Mouse (Mus musculus) kidney, adult 2 months (tissue): ENCODE measurements at regions not wholly inside any gene's neighbourhood (a gene's known extent, or its start where the extent isn't known, plus 50 kb on each side); places are given as distances from the start of the nearest gene placed in this dataset.
A peak's percentile ranks its signal among the peaks of the same experiment; 100 is the strongest.

ENCODE experiments used
- DNase-seq: peaks from one replicate; pipeline ENCODE4 v3.0.0; 2021
- H3K27ac ChIP-seq: fragments of 200-500 bp; 2 replicates; pipeline ENCODE4 v1.5.1; 2012; ENCODE audit warnings: low read depth, low read length, control low read depth, inconsistent platforms; ENCODE audit not compliant: insufficient read depth
- H3K27me3 ChIP-seq: fragments of 200-500 bp; replicated peaks from 2 replicates; pipeline ENCODE4 v1.6.1; 2012; ENCODE audit warnings: mild to moderate bottlenecking, moderate library complexity, low read length, inconsistent platforms; ENCODE audit not compliant: control insufficient read depth, insufficient read depth
- H3K36me3 ChIP-seq: fragments of 200-500 bp; 2 replicates; pipeline ENCODE4 v1.6.1; 2012; ENCODE audit warnings: mild to moderate bottlenecking, moderate library complexity, low read length, inconsistent platforms; ENCODE audit not compliant: control insufficient read depth, insufficient read depth
- H3K4me1 ChIP-seq: fragments of 200-500 bp; 2 replicates; pipeline ENCODE4 v1.6.1; 2011; ENCODE audit warnings: low read length; ENCODE audit not compliant: control insufficient read depth, insufficient read depth
- H3K4me3 ChIP-seq: fragments of 200-500 bp; 2 replicates; pipeline ENCODE4 v1.5.1; 2011; ENCODE audit warnings: mild to moderate bottlenecking, low read depth, low read length, control low read depth; ENCODE audit not compliant: insufficient read depth
- CTCF ChIP-seq: fragments of 200-500 bp; conservative IDR thresholded peaks from 2 replicates; pipeline ENCODE4 v1.5.1; 2011; ENCODE audit warnings: low read depth, mild to moderate bottlenecking, control low read depth, low read length, moderate library complexity, mixed read lengths; ENCODE audit not compliant: insufficient read depth, insufficient read length
- POLR2A ChIP-seq: fragments of 200-500 bp; IDR thresholded peaks from one replicate; pipeline ENCODE4 v1.6.1; 2011; ENCODE audit warnings: low read depth, low read length, control low read depth
- WGBS: fragments of 180-500 bp; shearing (Covaris S2); methylation state at CpG from one replicate; pipeline ENCODE4 v1.1.7; 2018; 5-methylcytosine and 5-hydroxymethylcytosine counted together

GRCm38 (mm10) chr13:16315689-16316088 lies 304.0 kb downstream of the Inhba start:
- no peaks in the 10 kb centered on the region for H3K36me3 ChIP-seq
- DNase-seq = no peak
- no peak overlapping the region for H3K4me3 ChIP-seq
- TF ChIP-seq CTCF = no peak
- no peak for TF ChIP-seq POLR2A
- H3K4me1 ChIP-seq = no peaks in the 10 kb centered on the region
- 94% methylated on average over 2 of the region's 2 CpGs for WGBS
- no peak overlapping the region for H3K27ac ChIP-seq
- no peaks in the 10 kb centered on the region for H3K27me3 ChIP-seq

- Histone ChIP-seq H3K27ac (no peak overlapping the region), H3K4me3 (no peak overlapping the region), H3K4me1 (no peaks in the 10 kb centered on the region), H3K36me3 (no peaks in the 10 kb centered on the region), H3K27me3 (no peaks in the 10 kb centered on the region)
- 56% methylated on average over 2 of the region's 2 CpGs for WGBS
- TF ChIP-seq CTCF (no peak), POLR2A (no peak)
- DNase-seq = peak; percentile 89
Observed at GRCm38 (mm10) chr13:16316581-16316980, 304.9 kb downstream of the Inhba start.

GRCm38 (mm10) chr13:16317412-16317811 lies 305.8 kb downstream of the Inhba start:
- 43% methylated on average over 3 of the region's 3 CpGs for WGBS

DNA sequence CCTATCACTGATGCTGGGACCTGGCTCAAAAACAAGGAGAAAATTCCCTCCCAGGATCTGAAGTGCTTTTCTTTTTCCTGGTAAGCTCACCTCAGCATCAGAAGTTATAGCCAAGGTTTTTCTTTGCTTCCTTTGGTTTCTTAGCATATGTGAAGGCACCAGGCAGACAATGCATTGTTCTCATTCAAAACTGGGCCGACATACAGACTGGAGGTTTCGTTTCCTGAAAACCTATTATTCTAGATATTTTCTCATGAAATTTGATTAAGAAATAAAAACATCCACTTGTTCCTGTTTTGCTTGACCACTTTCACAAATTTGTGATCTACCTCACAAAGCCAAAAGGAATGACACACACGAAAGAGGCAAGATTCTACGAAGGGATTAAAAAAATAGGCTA lies 308.7 kb downstream of the Inhba start:
- Histone ChIP-seq H3K27ac (no peak overlapping the region), H3K4me3 (no peak overlapping the region), H3K36me3 (no peaks in the 10 kb centered on the region), H3K4me1 (no peaks in the 10 kb centered on the region), H3K27me3 (no peaks in the 10 kb centered on the region)
- no peak for TF ChIP-seq POLR2A
- no peak for TF ChIP-seq CTCF
- DNase-seq = no peak
- WGBS = 83% methylated on average over 4 of the region's 4 CpGs

More at GRCm38 (mm10) chr13:16317412-16317811, 305.8 kb downstream of the Inhba start:
- no peak overlapping the region for H3K4me3 ChIP-seq
- H3K36me3 ChIP-seq = no peaks in the 10 kb centered on the region
- no peaks in the 10 kb centered on the region for H3K27me3 ChIP-seq
- no peak for TF ChIP-seq POLR2A
- TF ChIP-seq CTCF = no peak
- no peaks in the 10 kb centered on the region for H3K4me1 ChIP-seq
- no peak overlapping the region for H3K27ac ChIP-seq
- no peak for DNase-seq

DNA sequence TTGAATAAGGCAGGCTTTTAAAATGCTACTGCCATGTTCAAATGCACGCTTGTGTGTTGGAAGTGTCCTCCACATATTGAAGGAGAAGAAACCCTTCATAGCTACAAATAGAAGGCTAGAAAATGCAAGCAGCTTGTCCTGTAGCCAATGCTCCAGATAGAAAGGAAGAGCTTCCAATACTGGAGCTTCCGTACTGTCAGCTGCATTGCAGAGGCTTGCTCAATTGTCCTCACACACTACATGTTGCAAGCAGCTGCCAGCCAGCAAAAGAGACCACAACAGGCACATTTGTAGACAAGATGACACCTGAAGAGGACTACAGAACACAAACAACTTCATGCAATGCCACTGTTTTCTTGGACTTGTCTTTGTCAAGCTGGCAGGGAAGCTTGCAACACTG lies 314.0 kb downstream of the Inhba start:
- TF ChIP-seq CTCF (no peak), POLR2A (no peak)
- no peaks in the 10 kb centered on the region for H3K4me1 ChIP-seq
- H3K27me3 ChIP-seq = no peaks in the 10 kb centered on the region
- no peak overlapping the region for H3K4me3 ChIP-seq
- WGBS = 95% methylated on average over 2 of the region's 2 CpGs
- DNase-seq = no peak
- no peak overlapping the region for H3K27ac ChIP-seq
- H3K36me3 ChIP-seq = no peaks in the 10 kb centered on the region

GRCm38 (mm10) chr13:16341727-16342126 lies 330.1 kb downstream of the Inhba start:
- TF ChIP-seq POLR2A = no peak
- Histone ChIP-seq H3K27me3 (no peaks in the 10 kb centered on the region), H3K36me3 (no peaks in the 10 kb centered on the region), H3K27ac (no peak overlapping the region), H3K4me3 (no peak overlapping the region), H3K4me1 (no peaks in the 10 kb centered on the region)
- DNase-seq = no peak
- 93% methylated on average over 1 of the region's 1 CpGs for WGBS

GRCm38 (mm10) chr13:16342171-16342570 lies 330.5 kb downstream of the Inhba start:
- Histone ChIP-seq H3K4me3 (no peak overlapping the region), H3K36me3 (no peaks in the 10 kb centered on the region), H3K4me1 (no peaks in the 10 kb centered on the region), H3K27me3 (no peaks in the 10 kb centered on the region), H3K27ac (no peak overlapping the region)
- TF ChIP-seq POLR2A (no peak), CTCF (no peak)
- 70% methylated on average over 4 of the region's 4 CpGs for WGBS
- DNase-seq = peak; percentile 5
